Mouse (Mus musculus) myocyte (in vitro differentiated cells): ENCODE data around the gene Sel1l2. TPM values are rescaled to one million over a fixed set of nuclear protein-coding genes. Genes with fewer than 3 reads are reported as not detected.

ENCODE experiments used
- H3K27me3 ChIP-seq: one replicate; pipeline ENCODE4 v1.6.1; 2011; ENCODE audit not compliant: control insufficient read depth, insufficient read depth, insufficient read length
- H3K36me3 ChIP-seq: one replicate; pipeline ENCODE4 v1.6.1; 2011; ENCODE audit not compliant: control insufficient read depth, insufficient read depth
- H3K4me2 ChIP-seq: one replicate; pipeline ENCODE4 v1.6.1; 2011; ENCODE audit warnings: low read depth, control low read depth
- H3K4me3 ChIP-seq: one replicate; pipeline ENCODE4 v1.5.1; 2011; ENCODE audit warnings: mild to moderate bottlenecking, control low read depth, moderate library complexity
- H3K79me2 ChIP-seq: one replicate; pipeline ENCODE4 v1.6.1; 2011; ENCODE audit not compliant: control insufficient read depth, insufficient read depth
- H3ac ChIP-seq: one replicate; pipeline ENCODE4 v1.6.1; 2011; ENCODE audit not compliant: control insufficient read depth, insufficient read length
- CEBPB ChIP-seq: IDR thresholded peaks from 2 replicates; pipeline ENCODE4 v1.6.1; 2011; ENCODE audit warnings: mild to moderate bottlenecking, moderate library complexity; ENCODE audit not compliant: poor library complexity, insufficient read depth, severe bottlenecking
- E2F4 ChIP-seq: IDR thresholded peaks from one replicate; pipeline ENCODE4 v1.6.1; 2011; ENCODE audit warnings: mild to moderate bottlenecking, control low read depth, moderate library complexity; ENCODE audit not compliant: insufficient read depth
- MAX ChIP-seq: IDR thresholded peaks from one replicate; pipeline ENCODE4 v1.6.1; 2011; ENCODE audit warnings: low read depth, mild to moderate bottlenecking, control low read depth
- MYOD1 ChIP-seq, 3 experiments: IDR thresholded peaks; one replicate each; pipeline ENCODE4 v1.6.1; 2011; ENCODE audit warnings: control low read depth in 2 of 3, low read depth in 2 of 3, mild to moderate bottlenecking in 2 of 3, moderate library complexity in 1 of 3; ENCODE audit not compliant: insufficient read length in 2 of 3, control insufficient read depth in 1 of 3
- MYOG ChIP-seq, 3 experiments: IDR thresholded peaks; one replicate each; pipeline ENCODE4 v1.6.1; 2011; ENCODE audit warnings: control low read depth in 2 of 3, low read depth in 2 of 3, mild to moderate bottlenecking in 2 of 3; ENCODE audit not compliant: insufficient read length in 2 of 3, control insufficient read depth in 1 of 3, insufficient read depth in 1 of 3
- POLR2A ChIP-seq: IDR thresholded peaks from one replicate; pipeline ENCODE4 v1.6.1; 2011; ENCODE audit warnings: low read depth, mild to moderate bottlenecking, control low read depth, moderate library complexity; ENCODE audit not compliant: insufficient read length
- POLR2AphosphoS2 ChIP-seq: IDR thresholded peaks from one replicate; pipeline ENCODE4 v1.6.1; 2011; ENCODE audit warnings: low read depth, control low read depth; ENCODE audit not compliant: insufficient read length
- REST ChIP-seq: IDR thresholded peaks from one replicate; pipeline ENCODE4 v1.6.1; 2011; ENCODE audit warnings: mild to moderate bottlenecking, control low read depth, moderate library complexity; ENCODE audit not compliant: insufficient read depth, insufficient read length
- SRF ChIP-seq: IDR thresholded peaks from one replicate; pipeline ENCODE4 v1.6.1; 2011; ENCODE audit warnings: low read depth; ENCODE audit not compliant: control insufficient read depth, insufficient read length
- TCF12 ChIP-seq: IDR thresholded peaks from one replicate; pipeline ENCODE4 v1.6.1; 2011; ENCODE audit warnings: mild to moderate bottlenecking, control low read depth; ENCODE audit not compliant: poor library complexity, insufficient read depth, severe bottlenecking
- TCF3 ChIP-seq: IDR thresholded peaks from one replicate; pipeline ENCODE4 v1.6.1; 2011; ENCODE audit warnings: low read depth, control low read depth; ENCODE audit not compliant: insufficient read length
- USF1 ChIP-seq: IDR thresholded peaks from one replicate; pipeline ENCODE4 v1.6.1; 2011; ENCODE audit warnings: low read depth, mild to moderate bottlenecking, control low read depth, moderate library complexity
- polyA plus RNA-seq: library from polyadenylated mRNA; unstranded; fragments of >200 nt; fragmentation: generic; extraction: Trizol; gene quantifications from one replicate; pipeline ENCODE4 v1.2.1, GENCODE M21; 2012; ENCODE audit warnings: missing spikeins

Gene Sel1l2
- polyA plus RNA-seq, 1 experiment: not detected

DNA sequence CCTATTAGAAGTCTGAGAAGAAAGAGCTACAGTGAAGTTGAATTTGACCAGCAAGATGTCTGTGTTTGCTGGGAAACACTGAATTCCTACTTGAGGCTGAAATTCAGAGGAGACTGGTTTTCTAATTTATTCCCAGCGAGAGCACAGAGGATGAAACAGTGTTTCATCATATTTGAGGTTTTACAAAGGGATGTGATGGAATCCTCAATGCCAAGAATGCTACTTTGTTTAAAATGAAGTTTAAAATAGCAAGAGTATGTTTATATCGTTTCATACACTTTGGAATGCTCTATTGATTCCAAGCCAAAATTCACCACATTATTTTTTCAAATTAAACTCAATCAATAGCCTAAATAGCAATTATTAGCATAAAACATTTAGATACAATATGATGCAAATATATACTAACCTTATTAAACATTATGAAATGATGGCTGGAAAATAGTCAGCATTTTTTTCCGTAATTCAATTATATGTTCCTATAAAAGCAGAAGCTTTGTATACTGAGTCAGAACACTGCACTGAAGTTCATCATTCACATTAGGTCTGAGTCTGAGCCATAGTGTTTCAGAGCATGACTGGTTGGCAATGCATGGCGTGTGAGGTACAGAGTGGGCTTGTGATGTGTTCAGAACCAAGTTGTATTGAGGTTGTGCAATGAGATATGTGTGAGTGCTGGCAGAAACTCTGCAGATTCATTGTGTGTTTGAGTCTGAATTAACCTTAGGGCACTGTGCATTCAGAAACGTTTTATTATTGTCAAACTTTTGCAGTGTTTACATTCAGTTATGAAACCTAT, 58.8 kb downstream of the Sel1l2 start:
- no peak overlapping the region for H3K4me3 ChIP-seq
- TF ChIP-seq SRF: no peak
- TF ChIP-seq TCF12: no peak
- no peak for TF ChIP-seq E2F4
- no peaks in the 10 kb centered on the region for H3K27me3 ChIP-seq
- no peaks in the 10 kb centered on the region for H3K79me2 ChIP-seq
- H3ac ChIP-seq: no peak overlapping the region
- no peak overlapping the region for H3K4me2 ChIP-seq
- H3K36me3 ChIP-seq: no peaks in the 10 kb centered on the region

DNA sequence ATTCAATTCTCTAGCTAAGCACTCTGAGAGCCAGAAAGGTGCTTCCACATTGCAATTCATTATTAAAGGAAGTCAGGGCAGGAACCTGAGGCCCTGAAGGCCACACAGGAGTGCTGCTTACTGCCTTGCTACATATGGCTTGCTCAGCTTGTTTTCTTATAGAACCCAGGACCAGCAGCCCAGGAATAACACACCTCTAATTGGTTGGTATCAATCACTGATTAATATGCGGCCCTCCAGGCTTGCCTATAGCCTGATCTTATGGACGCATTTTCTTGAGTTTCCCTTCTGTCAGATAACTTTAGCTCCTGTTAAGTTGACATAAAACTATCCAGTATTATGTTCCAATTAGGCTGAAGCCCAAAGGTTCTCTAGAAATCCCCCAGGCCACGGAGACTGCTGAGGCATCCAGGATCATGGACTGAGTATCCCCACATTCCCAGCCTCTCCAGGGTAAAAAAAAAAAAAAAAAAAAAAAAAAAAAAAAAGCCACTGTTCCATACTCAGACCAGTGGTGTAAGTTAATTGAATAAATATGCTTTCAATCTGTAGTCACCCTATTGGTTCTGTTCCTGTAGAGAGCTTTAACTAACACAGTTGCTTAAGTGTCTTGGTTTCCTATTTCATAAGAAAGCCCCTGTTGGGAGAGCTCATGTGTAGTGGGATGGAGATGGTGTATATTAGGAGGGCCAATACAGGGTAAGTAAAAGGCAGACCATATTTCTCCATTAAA, 86.4 kb downstream of the Sel1l2 start:
- Histone ChIP-seq H3K4me3 (no peak overlapping the region), H3K79me2 (no peaks in the 10 kb centered on the region), H3ac (no peak overlapping the region), H3K4me2 (no peak overlapping the region), H3K27me3 (no peaks in the 10 kb centered on the region), H3K36me3 (no peaks in the 10 kb centered on the region)
- no peak for TF ChIP-seq TCF3
- no peak for TF ChIP-seq MYOG (IDR thresholded peaks at IDR 0.05; ENCODE audit: control insufficient read depth in 1 of 3, insufficient read depth in 1 of 3, insufficient read length in 2 of 3, low read depth in 2 of 3)
- no peak for TF ChIP-seq CEBPB
- TF ChIP-seq E2F4: no peak
- TF ChIP-seq USF1: no peak
- TF ChIP-seq MAX: no peak
- TF ChIP-seq SRF: no peak
- no peak for TF ChIP-seq POLR2A
- TF ChIP-seq TCF12: no peak
- TF ChIP-seq POLR2AphosphoS2: no peak
- TF ChIP-seq MYOD1 (IDR thresholded peaks at IDR 0.05; ENCODE audit: control insufficient read depth in 1 of 3, insufficient read length in 2 of 3, low read depth in 2 of 3): no peak
- TF ChIP-seq REST: no peak

DNA sequence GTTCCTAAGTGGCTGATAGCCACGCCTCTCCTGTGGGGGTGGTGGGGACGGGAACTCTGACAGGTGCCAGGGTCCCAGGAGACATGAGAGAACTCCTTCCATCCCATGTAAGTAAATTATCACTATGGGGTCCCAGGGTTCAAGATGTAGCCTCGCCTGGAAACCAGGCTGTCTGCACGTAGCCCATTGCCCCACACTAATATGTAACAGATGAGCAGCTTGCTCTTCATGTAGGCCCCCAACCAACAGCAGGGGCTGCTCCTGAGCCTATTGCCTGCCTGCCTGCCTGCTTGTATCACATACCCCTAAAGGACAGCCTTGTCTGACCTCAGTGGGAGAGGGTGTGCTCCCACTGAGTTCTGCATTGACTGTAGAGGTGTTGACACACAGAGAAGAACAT, 92.4 kb downstream of the Sel1l2 start:
- TF ChIP-seq SRF (no peak), E2F4 (no peak), MYOD1 (IDR thresholded peaks at IDR 0.05; ENCODE audit: control insufficient read depth in 1 of 3, insufficient read length in 2 of 3, low read depth in 2 of 3) (no peak), POLR2AphosphoS2 (no peak), REST (no peak), TCF12 (no peak), MAX (no peak), MYOG (IDR thresholded peaks at IDR 0.05; ENCODE audit: control insufficient read depth in 1 of 3, insufficient read depth in 1 of 3, insufficient read length in 2 of 3, low read depth in 2 of 3) (no peak), USF1 (no peak), TCF3 (no peak), CEBPB (no peak), POLR2A (no peak)
- no peaks in the 10 kb centered on the region for H3K27me3 ChIP-seq
- H3K79me2 ChIP-seq: no peaks in the 10 kb centered on the region
- no peaks in the 10 kb centered on the region for H3K36me3 ChIP-seq
- no peak overlapping the region for H3K4me2 ChIP-seq
- H3ac ChIP-seq: no peak overlapping the region
- no peak overlapping the region for H3K4me3 ChIP-seq

DNA sequence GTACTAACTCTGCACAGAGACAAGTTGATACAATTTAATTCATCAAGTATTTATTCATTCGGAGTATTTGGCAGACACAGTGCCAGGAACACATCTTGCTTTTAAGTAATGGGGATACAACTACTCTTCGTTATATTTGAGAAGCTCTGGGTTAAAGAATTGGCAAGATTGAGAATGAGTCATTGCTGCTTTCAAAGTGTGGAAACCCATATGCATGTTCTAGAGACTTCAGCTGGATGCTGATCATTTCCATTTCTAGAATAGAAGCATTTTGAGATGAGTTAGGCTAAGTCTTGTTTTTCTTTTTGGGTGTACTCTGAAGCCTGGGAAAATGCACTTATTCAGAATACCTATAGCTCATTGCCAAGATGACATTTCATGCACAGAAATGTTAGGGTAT, 95.7 kb downstream of the Sel1l2 start:
- no peak for TF ChIP-seq POLR2A
- no peak for TF ChIP-seq POLR2AphosphoS2
- TF ChIP-seq SRF: no peak
- no peak for TF ChIP-seq E2F4
- no peak for TF ChIP-seq TCF12
- TF ChIP-seq TCF3: no peak
- no peak for TF ChIP-seq REST
- no peak for TF ChIP-seq USF1
- no peak for TF ChIP-seq MYOG (IDR thresholded peaks at IDR 0.05; ENCODE audit: control insufficient read depth in 1 of 3, insufficient read depth in 1 of 3, insufficient read length in 2 of 3, low read depth in 2 of 3)
- no peak for TF ChIP-seq CEBPB
- no peak for TF ChIP-seq MYOD1 (IDR thresholded peaks at IDR 0.05; ENCODE audit: control insufficient read depth in 1 of 3, insufficient read length in 2 of 3, low read depth in 2 of 3)
- TF ChIP-seq MAX: no peak
- Histone ChIP-seq H3K4me2 (no peak overlapping the region), H3K27me3 (no peaks in the 10 kb centered on the region), H3K4me3 (no peak overlapping the region), H3ac (no peak overlapping the region), H3K36me3 (no peaks in the 10 kb centered on the region), H3K79me2 (no peaks in the 10 kb centered on the region)

DNA sequence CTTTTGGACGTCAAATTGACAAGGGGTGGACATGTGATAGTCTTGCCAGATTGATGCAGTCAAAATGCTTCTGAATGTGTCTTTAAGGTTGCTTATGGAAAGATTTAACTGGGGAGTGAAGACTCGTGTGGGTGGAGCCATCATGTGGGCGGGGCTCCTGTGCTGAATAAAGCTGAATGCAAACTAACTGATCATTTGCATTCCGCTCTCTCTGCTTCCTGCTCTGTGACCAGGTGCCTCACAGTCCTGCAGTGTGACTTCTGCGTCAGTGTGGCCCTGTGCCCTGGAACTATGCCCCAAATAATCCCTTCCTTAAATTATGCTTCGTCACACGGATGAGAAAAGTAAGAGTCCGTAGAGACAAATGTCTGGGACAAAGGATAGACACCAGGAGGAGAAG, 108.7 kb downstream of the Sel1l2 start:
- TF ChIP-seq CEBPB: no peak
- no peak for TF ChIP-seq MYOG (IDR thresholded peaks at IDR 0.05; ENCODE audit: control insufficient read depth in 1 of 3, insufficient read depth in 1 of 3, insufficient read length in 2 of 3, low read depth in 2 of 3)
- no peak for TF ChIP-seq MYOD1 (IDR thresholded peaks at IDR 0.05; ENCODE audit: control insufficient read depth in 1 of 3, insufficient read length in 2 of 3, low read depth in 2 of 3)
- no peak for TF ChIP-seq MAX
- TF ChIP-seq POLR2A: no peak
- TF ChIP-seq E2F4: no peak
- no peak for TF ChIP-seq POLR2AphosphoS2
- TF ChIP-seq TCF3: no peak
- no peak for TF ChIP-seq REST
- no peak for TF ChIP-seq USF1
- no peak for TF ChIP-seq SRF
- TF ChIP-seq TCF12: no peak
- H3K4me2 ChIP-seq: no peak overlapping the region

More for the DNA sequence above, 108.7 kb downstream of the Sel1l2 start:
- Histone ChIP-seq H3K4me3 (no peak overlapping the region), H3K27me3 (no peaks in the 10 kb centered on the region), H3K79me2 (no peaks in the 10 kb centered on the region), H3ac (no peak overlapping the region), H3K36me3 (no peaks in the 10 kb centered on the region)
